Mouse (Mus musculus) stomach, postnatal 0 days (tissue): ENCODE results near the gene Gm7361. TPM values are rescaled to one million over a fixed set of nuclear protein-coding genes. Genes with fewer than 3 reads are reported as not detected.
"Not testable (repeated sequence)": the region's sequence is repeated elsewhere in the genome, so short reads cannot be mapped to it uniquely, and the experiment has no call there.

Experiments
- ATAC-seq: fragments of 200-750 bp; cut with Nextera tagmentation; 2 replicates; pipeline ENCODE4 v1.8.0; 2017; ENCODE audit not compliant: low FRiP score, low TSS enrichment
- DNase-seq: peaks from one replicate; pipeline ENCODE4 v3.0.0-alpha.2; 2016; ENCODE audit warnings: low spot score
- H3K27ac ChIP-seq: fragments of 300-500 bp; sonication (generic); replicated peaks from 2 replicates; pipeline ENCODE4 v1.5.1; 2014; ENCODE audit warnings: mild to moderate bottlenecking, control low read depth
- H3K27me3 ChIP-seq: fragments of 300-500 bp; sonication (generic); 2 replicates; pipeline ENCODE4 v1.6.1; 2014; ENCODE audit warnings: low read length; ENCODE audit not compliant: control insufficient read depth, insufficient read depth
- H3K36me3 ChIP-seq: fragments of 300-500 bp; sonication (generic); 2 replicates; pipeline ENCODE4 v1.6.1; 2014; ENCODE audit warnings: low read length, mixed read lengths; ENCODE audit not compliant: control insufficient read depth, insufficient read depth
- H3K4me1 ChIP-seq: fragments of 300-500 bp; sonication (generic); replicated peaks from 2 replicates; pipeline ENCODE4 v1.6.1; 2014; ENCODE audit warnings: antibody characterized with exemption; ENCODE audit not compliant: control insufficient read depth, insufficient read depth
- H3K4me2 ChIP-seq: fragments of 300-500 bp; sonication (generic); replicated peaks from 2 replicates; pipeline ENCODE4 v1.6.1; 2014; ENCODE audit warnings: low read depth, mild to moderate bottlenecking, control low read depth, moderate library complexity
- H3K4me3 ChIP-seq: fragments of 300-500 bp; sonication (generic); 2 replicates; pipeline ENCODE4 v1.5.1; 2014; ENCODE audit warnings: low read depth, low read length, control low read depth
- H3K9ac ChIP-seq: fragments of 300-500 bp; sonication (generic); 2 replicates; pipeline ENCODE4 v1.6.1; 2014; ENCODE audit warnings: mild to moderate bottlenecking, low read length, control low read depth, mixed read lengths
- H3K9me3 ChIP-seq: fragments of 300-500 bp; sonication (generic); 2 replicates; pipeline ENCODE4 v1.6.1; 2016; ENCODE audit warnings: low read length; ENCODE audit not compliant: control insufficient read depth
- CTCF ChIP-seq: IDR thresholded peaks from 2 replicates; pipeline ENCODE4 v1.5.1; 2016; ENCODE audit warnings: antibody characterized with exemption, low read depth, mild to moderate bottlenecking, moderate library complexity
- EP300 ChIP-seq: optimal IDR thresholded peaks from 2 replicates; pipeline ENCODE3; 2016; ENCODE audit warnings: antibody characterized with exemption
- WGBS: fragments of 180-500 bp; shearing (Covaris S2); extraction: QIAGEN DNeasy Blood & Tissue Kit; methylation state at CpG from one replicate; pipeline ENCODE4 v1.1.7; 2014; 5-methylcytosine and 5-hydroxymethylcytosine counted together
- polyA plus RNA-seq: library from polyadenylated mRNA; unstranded; fragments of >200 nt; fragmentation: Nextera tagmentation; extraction: Ambion mirVana; gene quantifications from 2 replicates; pipeline ENCODE4 v1.2.1, GENCODE M21; 2015

Gene Gm7361
- not detected in 2 replicates for polyA plus RNA-seq

- not testable (repeated sequence) for H3K9me3 ChIP-seq, H3K36me3 ChIP-seq, ATAC-seq, H3K4me2 ChIP-seq, H3K27me3 ChIP-seq, H3K4me3 ChIP-seq, H3K27ac ChIP-seq, DNase-seq, H3K4me1 ChIP-seq, H3K9ac ChIP-seq
- WGBS, result 71% methylated on average over 3 of the region's 3 CpGs
Measured at GRCm38 (mm10) chr5:26257391-26257790, at the start of gene Gm7361. Gm7361 (plus strand) TSS chr5:26257691.

- Histone ChIP-seq H3K4me1 (no peaks in the 10 kb centered on the region), H3K27me3 (no peaks in the 10 kb centered on the region), H3K9me3 (no peaks in the 10 kb centered on the region), H3K4me3 (no peak overlapping the region), H3K36me3 (no peaks in the 10 kb centered on the region), H3K4me2 (no peak overlapping the region), H3K9ac (no peak overlapping the region), H3K27ac (no peak overlapping the region)
- 79% methylated on average over 4 of the region's 4 CpGs for WGBS
- no peak for ATAC-seq
- no peak for DNase-seq
- TF ChIP-seq CTCF (no peak), EP300 (no peak)
Measured at GRCm38 (mm10) chr5:26211030-26211429, 46.5 kb upstream of the Gm7361 start.

DNA sequence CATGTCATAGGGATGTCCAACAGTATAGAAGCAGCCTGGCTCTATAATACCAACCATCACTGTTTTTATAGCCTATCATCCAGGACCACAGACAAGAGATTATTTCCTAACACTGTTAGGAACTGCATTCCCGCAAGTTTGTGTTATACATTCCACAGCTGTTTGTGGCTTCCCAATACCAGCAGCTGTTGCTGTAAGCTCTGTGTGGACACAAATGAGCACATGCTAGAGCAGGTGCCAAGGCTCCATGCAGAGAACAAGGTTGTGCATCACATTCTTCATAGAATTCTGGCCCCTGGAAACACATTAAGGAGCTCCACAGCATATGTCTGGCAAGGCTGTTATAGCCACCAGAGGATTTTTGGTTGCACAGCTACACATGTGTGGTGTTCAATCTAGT lies 35.4 kb upstream of the Gm7361 start:
- H3K27ac ChIP-seq, result no peak overlapping the region
- no peaks in the 10 kb centered on the region for H3K27me3 ChIP-seq
- no peak for TF ChIP-seq EP300
- TF ChIP-seq CTCF, result no peak
- DNase-seq (no peak), ATAC-seq (no peak)
- H3K4me2 ChIP-seq, result no peak overlapping the region
- H3K4me1 ChIP-seq, result no peaks in the 10 kb centered on the region
- no peak overlapping the region for H3K9ac ChIP-seq
- H3K9me3 ChIP-seq, result no peaks in the 10 kb centered on the region
- no peak overlapping the region for H3K4me3 ChIP-seq
- 57% methylated on average over 1 of the region's 1 CpGs for WGBS
- no peaks in the 10 kb centered on the region for H3K36me3 ChIP-seq

GRCm38 (mm10) chr5:26266656-26267055 lies 9.2 kb downstream of the Gm7361 start:
- 68% methylated on average over 3 of the region's 3 CpGs for WGBS

GRCm38 (mm10) chr5:26280361-26280760 lies 22.9 kb downstream of the Gm7361 start:
- Histone ChIP-seq H3K9me3 (no peaks in the 10 kb centered on the region), H3K27me3 (no peaks in the 10 kb centered on the region), H3K36me3 (no peaks in the 10 kb centered on the region), H3K4me2 (no peak overlapping the region), H3K9ac (no peak overlapping the region), H3K4me1 (no peaks in the 10 kb centered on the region), H3K4me3 (no peak overlapping the region), H3K27ac (no peak overlapping the region)
- 75% methylated on average over 5 of the region's 5 CpGs for WGBS
- no peak for TF ChIP-seq EP300
- TF ChIP-seq CTCF, result no peak
- no peak for DNase-seq
- no peak for ATAC-seq

More at GRCm38 (mm10) chr5:26266656-26267055, 9.2 kb downstream of the Gm7361 start:
- not testable (repeated sequence) for DNase-seq, H3K4me1 ChIP-seq, H3K4me2 ChIP-seq, H3K27me3 ChIP-seq, H3K9me3 ChIP-seq, H3K4me3 ChIP-seq, H3K9ac ChIP-seq, H3K36me3 ChIP-seq, ATAC-seq, H3K27ac ChIP-seq

GRCm38 (mm10) chr5:26281717-26282116 lies 24.2 kb downstream of the Gm7361 start:
- H3K9me3 ChIP-seq, result no peaks in the 10 kb centered on the region
- no peak for TF ChIP-seq CTCF
- no peak for TF ChIP-seq EP300
- ATAC-seq, result no peak
- no peak overlapping the region for H3K27ac ChIP-seq
- H3K27me3 ChIP-seq, result no peaks in the 10 kb centered on the region
- DNase-seq, result no peak
- 75% methylated on average over 1 of the region's 1 CpGs for WGBS
- H3K9ac ChIP-seq, result no peak overlapping the region
- H3K36me3 ChIP-seq, result no peaks in the 10 kb centered on the region
- no peak overlapping the region for H3K4me3 ChIP-seq
- H3K4me2 ChIP-seq, result no peak overlapping the region
- H3K4me1 ChIP-seq, result no peaks in the 10 kb centered on the region
